Mouse (Mus musculus): ENCODE measurements around the gene Srsf2.
A peak's percentile ranks its signal among the peaks of the same experiment; 100 is the strongest.
"Not testable (repeated sequence)": the region's sequence is repeated elsewhere in the genome, so short reads cannot be mapped to it uniquely, and the experiment has no call there.

Gene Srsf2

DNA sequence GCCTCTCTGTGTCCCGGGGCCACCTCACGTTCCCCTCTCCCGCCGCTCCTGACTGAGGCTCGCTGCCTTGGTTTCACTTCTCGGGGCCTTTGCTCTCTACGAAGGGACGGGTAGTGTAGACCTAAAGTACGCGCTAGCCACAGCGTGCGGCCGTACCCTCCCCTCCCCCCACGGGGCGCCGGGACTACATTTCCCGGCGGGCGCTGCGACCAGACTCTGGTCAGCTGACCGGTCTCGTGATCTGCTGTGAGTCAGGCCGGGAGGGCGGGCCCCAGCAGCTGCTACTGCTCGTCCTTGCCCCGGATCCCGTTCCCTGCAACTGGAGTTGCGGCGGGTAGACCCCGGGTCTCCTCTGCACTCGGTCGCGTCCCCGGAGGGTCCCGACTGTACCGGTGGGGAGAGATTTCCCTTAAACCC is 626 bp upstream of the Srsf2 start:
- DNase-seq (ENCODE audit: low spot score in 2 of 2), result peak; percentile 95 to 97

- DNase-seq (ENCODE audit: low spot score in 2 of 2), result peak; percentile 45 to 76
Observed at GRCm38 (mm10) chr11:116852291-116852890, 503 bp downstream of the Srsf2 start, which contains the start of gene Mfsd11. TSS of gene Mfsd11 (plus strand) at chr11:116852440.

GRCm38 (mm10) chr11:116851576-116852290 is 1.2 kb downstream of the Srsf2 start:
- DNase-seq (ENCODE audit: low spot score in 2 of 2), result no peak

DNA sequence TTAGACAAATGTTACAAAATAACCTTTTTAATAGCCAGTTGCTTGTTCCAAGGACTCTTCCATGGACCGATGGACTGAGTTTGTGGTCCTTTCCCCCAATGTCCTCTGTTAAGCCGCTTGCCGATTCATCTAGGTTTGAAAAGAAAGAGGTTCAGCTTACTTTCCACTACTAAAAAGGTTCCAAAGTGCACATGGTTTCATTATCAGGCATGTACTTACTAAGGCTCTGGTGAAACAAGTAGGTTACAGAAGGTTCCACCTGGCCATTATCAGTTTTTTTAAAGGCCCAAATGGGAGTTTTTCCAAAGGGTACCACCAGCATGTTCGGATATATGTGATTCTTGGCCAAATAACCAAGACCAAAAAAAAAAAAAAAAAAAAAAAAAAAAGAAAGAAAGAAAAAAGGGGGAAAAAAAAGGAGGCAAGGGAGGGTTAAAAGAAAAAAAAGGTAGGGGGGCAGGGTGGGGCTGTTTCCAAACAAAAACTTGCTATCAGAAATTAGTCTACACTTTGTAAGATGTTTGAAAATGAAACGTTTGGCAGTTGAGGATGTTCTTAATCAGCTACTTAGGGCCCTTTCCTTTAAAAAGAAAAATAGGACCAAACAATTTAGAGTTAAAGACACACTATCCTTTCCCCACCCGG is 1.9 kb downstream of the Srsf2 start:
- DNase-seq (ENCODE audit: low spot score in 2 of 2), result no peak

DNA sequence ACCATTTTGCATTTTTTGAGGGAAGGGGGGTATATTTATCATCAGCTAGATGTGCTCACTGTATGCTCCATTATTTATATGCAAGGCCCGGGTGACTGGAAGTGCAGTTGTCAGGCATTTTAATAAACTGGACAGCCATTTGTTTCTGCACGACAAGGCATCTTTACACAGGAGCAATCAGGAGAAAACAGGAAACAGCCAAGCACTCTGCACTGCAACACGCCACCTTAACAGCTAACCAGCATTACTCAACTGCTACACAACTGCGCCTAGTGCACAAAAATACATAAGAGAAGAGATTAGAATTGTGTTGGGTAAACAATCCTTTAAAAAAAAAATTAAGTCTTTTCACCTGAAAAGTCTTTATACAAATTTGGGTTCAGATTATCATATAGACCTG is 2.8 kb downstream of the Srsf2 start:
- DNase-seq (ENCODE audit: low spot score in 2 of 2), result no peak

DNA sequence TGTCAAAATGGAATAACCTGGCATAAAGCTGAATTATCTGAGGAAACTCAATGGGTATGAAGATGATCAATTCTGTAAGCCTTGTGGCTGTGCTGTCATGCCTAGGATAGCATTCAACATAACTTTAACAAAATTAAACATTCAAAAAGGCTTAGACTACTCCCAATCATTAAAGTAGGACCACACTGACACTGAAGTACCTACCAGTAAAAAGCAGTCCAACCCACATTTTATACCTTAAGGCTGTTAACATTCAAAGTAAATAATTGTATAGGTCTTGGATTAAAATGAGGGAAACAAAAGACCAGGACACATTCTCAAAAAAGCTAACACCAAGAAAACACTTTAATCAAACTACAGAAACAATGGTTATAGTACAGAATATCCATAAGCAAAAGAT is 3.3 kb downstream of the Srsf2 start:
- DNase-seq (ENCODE audit: low spot score in 2 of 2), result no peak

GRCm38 (mm10) chr11:116848877-116849178 is 4.1 kb downstream of the Srsf2 start:
- DNase-seq (ENCODE audit: low spot score in 2 of 2), result not testable (repeated sequence)

DNA sequence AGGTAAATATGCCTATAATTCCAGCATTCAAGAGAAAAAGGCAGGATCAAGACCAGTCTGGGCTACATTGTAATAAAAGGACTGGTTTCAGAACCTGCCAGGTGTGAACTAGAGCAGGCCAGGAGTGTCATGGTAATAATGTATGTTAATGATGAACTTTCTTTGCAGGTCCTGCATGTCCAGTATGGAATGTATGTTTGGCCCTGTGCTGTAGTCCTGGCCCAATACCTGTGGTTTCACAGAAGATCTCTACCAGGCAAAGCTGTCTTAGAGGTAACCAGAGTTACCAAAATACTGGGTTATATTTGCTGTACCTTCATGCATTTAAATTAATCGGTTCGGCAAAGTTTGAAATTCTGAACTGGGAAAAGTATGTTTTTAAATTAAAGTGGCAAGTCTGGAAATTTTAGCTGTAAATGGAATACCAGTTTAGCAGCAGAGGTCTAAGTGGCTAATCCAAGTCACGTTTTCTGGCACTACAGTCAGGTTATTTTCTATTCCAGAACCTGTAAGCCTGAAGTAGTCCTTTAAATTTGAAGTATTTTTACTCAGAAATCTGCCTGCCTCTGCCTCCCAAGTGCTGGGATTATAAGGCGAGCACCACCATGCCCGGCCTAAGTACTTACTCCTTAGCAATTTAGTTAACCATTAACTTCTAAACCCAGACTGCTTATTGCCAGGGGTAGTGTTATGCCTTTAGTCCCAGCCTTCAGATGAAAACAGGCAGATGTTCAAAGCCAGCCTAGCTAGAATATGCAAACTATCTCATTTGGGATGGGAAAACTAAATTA is 4.6 kb downstream of the Srsf2 start:
- no peak for DNase-seq (ENCODE audit: low spot score in 2 of 2)

- no peak for DNase-seq (ENCODE audit: low spot score in 2 of 2)
Observed at GRCm38 (mm10) chr11:116847187-116848085, 5.5 kb downstream of the Srsf2 start.

DNA sequence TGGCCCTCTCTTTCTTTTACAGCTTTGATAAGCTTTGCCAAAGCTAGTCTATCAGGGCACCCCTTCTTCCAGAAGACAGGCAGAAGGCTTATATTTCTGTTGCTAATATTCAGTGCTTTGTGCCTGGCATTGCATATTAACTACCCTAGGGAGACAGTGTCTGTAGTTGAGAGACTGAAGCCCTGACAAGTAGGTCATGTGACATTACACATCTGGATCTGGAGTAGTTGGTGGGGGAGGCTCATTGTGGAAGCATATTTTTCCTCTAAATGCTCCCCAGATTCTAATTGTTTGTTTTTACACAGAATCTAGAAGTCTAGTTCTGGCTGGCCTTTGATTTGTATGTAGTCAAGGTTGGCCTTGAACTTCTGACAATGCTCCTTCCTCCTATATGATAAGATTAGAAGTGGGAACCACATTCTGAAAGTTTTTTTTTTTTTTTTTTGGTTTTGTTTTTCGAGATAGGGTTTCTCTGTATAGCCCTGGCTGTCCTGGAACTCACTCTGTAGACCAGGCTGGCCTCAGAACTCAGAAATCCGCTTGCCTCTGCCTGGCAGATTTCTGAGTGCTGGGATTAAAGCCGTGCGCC is 6.2 kb downstream of the Srsf2 start:
- DNase-seq (ENCODE audit: low spot score in 2 of 2), result no peak

- DNase-seq (ENCODE audit: low spot score in 2 of 2), result peak; percentile 91 to 95
Observed at GRCm38 (mm10) chr11:116843261-116844233, 9.3 kb downstream of the Srsf2 start, which contains the start of the genes Mettl23 and Jmjd6. TSS of gene Mettl23 (plus strand) at chr11:116843278. TSS of gene Jmjd6 (minus strand) at chr11:116843449.

DNA sequence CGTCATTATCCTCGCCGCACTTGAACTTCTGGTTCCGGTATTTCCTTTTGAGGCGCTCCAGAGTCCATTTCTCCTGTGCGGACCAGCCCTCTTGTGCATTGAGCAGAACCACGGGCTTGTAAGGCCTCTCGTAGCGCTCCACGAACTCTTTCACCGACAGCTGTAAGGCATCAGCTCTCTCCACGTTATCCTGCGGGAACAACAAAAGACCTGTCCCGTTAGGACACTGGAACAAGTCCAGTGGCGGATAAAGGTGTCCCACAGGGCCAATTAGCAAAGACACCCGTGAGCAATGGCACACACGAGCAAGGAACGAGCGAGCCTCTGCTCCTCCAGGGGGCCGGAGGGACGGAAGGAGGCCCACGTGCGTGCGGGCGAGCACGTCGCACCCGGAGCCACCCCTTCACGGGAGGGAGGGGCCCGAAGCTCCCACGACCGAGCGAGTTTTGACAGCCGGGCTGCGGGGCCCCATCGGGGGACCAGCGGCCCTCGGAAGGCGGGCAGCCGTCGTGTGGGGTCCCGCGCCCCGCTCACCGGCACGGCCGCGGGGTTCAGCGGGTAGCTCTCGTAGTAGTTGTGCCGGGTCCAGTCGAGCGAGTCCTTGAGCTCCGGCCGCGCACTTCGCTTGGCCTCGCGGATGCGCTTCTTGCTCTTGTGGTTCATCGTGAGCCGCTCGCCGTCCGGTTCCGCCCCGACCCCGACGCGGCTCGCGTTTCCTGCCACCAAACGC is 10.2 kb downstream of the Srsf2 start:
- DNase-seq (ENCODE audit: low spot score in 2 of 2), result peak in 1 of 2 experiments; percentile 52

- no peak for DNase-seq (ENCODE audit: low spot score in 2 of 2)
Observed at GRCm38 (mm10) chr11:116840748-116841147, 12.1 kb downstream of the Srsf2 start.

GRCm38 (mm10) chr11:116839601-116840000 is 13.3 kb downstream of the Srsf2 start:
- no peak for DNase-seq (ENCODE audit: low spot score in 2 of 2)

- DNase-seq (ENCODE audit: low spot score in 2 of 2), result no peak
Observed at GRCm38 (mm10) chr11:116838936-116839335, 14.0 kb downstream of the Srsf2 start.

DNA sequence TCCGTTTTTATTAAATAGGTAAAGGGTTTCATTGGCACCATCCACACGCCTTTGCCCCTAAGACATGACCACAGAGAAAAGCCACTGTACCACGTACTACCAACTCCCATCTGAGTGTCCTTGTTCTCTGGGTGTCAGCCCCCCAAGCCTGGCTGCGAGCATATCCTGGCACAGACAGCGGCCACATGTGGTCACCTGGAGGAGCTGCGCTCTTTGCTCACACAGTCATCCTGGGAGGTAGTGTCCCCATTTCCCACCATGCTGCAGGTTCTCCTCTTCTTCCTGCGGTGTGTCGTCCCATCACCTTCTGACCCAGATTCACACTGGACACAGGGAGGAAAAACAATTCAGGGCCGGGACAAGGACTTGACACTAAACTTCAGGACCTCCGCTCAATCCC is 15.5 kb downstream of the Srsf2 start:
- DNase-seq (ENCODE audit: low spot score in 2 of 2), result no peak

- DNase-seq (ENCODE audit: low spot score in 2 of 2), result no peak
Observed at GRCm38 (mm10) chr11:116836283-116836682, 16.6 kb downstream of the Srsf2 start.

GRCm38 (mm10) chr11:116834954-116835353 is 17.9 kb downstream of the Srsf2 start:
- DNase-seq (ENCODE audit: low spot score in 2 of 2), result no peak

- DNase-seq (ENCODE audit: low spot score in 2 of 2), result no peak
Observed at GRCm38 (mm10) chr11:116832172-116832685, 20.7 kb downstream of the Srsf2 start.

Data from cerebellum, postnatal 4 days (tissue).